Mouse (Mus musculus): ENCODE data around the gene Mxra8.

DNA sequence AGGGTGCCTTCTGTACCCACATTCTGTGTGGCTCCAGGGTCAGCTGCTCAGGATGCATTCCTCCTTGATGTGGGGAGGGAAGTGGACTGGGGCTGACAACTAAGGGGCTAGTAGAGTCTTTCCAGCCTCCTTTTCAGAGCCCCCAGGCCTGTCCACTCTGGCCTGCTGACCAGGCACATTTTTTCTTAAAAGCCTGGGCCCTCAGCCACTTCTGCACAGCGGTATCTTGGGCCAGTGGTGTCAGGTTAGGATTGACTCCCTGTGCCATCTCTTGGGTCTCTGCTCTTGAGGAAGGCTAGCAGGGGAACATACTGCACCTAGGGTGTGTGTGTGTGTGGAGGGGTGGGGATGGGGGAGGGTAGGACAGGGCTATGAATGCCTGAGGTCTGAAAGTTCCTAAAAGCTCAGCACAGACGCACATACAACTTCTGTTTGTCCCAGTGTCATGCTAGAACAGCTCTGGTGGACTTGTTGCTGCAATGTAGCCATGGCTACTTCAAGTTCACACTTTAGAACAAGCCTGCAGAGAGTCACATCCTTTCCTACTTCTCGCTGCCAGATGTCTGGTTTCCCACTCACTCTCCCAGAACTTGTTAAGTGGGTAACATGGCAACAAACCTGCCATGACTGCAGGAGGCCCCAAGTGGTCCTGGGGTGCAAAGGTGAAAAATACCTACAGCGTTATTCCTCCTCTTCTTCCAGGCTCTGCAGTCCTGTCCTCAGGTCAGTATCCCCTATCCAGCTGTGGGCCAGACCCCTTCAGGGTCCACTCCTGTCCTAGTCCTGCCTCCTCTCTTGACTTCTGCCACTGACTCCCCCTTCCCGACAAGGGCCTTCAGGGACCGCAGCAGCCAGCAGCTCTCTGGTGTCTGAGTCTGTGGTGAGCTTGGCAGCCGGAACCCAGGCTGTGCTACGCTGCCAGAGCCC, 859 bp downstream of the Mxra8 start:
- TF ChIP-seq CTCF (IDR thresholded peaks at IDR 0.05; ENCODE audit: low read depth, low read length) (no peak), TAL1 (conservative IDR thresholded peaks at IDR 0.05; ENCODE audit: low read depth, low read length) (no peak)
